Mouse (Mus musculus): ENCODE measurements around the gene Rnf10. TPM values are rescaled to one million over a fixed set of nuclear protein-coding genes. Genes with fewer than 3 reads are reported as not detected.

Rnf10 gene
- polyA plus RNA-seq, 1 experiment from 2014 or later: 75.4 TPM

GRCm38 (mm10) chr5:115222485-115222884 lies 50.2 kb downstream of the Rnf10 start:
- H3K27ac ChIP-seq (ENCODE audit: low read depth): no peak overlapping the region
- no peaks in the 10 kb centered on the region for H3K36me3 ChIP-seq (replicated peaks; ENCODE audit: insufficient read depth, low read length)
- no peaks in the 10 kb centered on the region for H3K4me1 ChIP-seq (ENCODE audit: insufficient read depth)
- no peaks in the 10 kb centered on the region for H3K9me3 ChIP-seq (ENCODE audit: low read length)
- no peaks in the 10 kb centered on the region for H3K27me3 ChIP-seq (ENCODE audit: insufficient read depth, low read length)
- DNase-seq: no peak
- H3K9ac ChIP-seq (replicated peaks): no peak overlapping the region
- no peak overlapping the region for H3K4me2 ChIP-seq (ENCODE audit: low read depth, low read length)
- TF ChIP-seq EP300 (IDR thresholded peaks at IDR 0.05; ENCODE audit: low read depth): no peak
- TF ChIP-seq CTCF (IDR thresholded peaks at IDR 0.05; ENCODE audit: low read depth): peak; percentile 46
- H3K4me3 ChIP-seq (ENCODE audit: low read depth, low read length): no peak overlapping the region
- no peak for ATAC-seq
- WGBS (ENCODE audit: insufficient replicate concordance): 63% methylated on average over 3 of the region's 3 CpGs

GRCm38 (mm10) chr5:115220931-115221640 lies 51.6 kb downstream of the Rnf10 start:
- no peaks in the 10 kb centered on the region for H3K36me3 ChIP-seq (replicated peaks; ENCODE audit: insufficient read depth, low read length)
- TF ChIP-seq EP300 (IDR thresholded peaks at IDR 0.05; ENCODE audit: low read depth): no peak
- TF ChIP-seq CTCF (IDR thresholded peaks at IDR 0.05; ENCODE audit: low read depth): no peak
- no peak overlapping the region for H3K9ac ChIP-seq (replicated peaks)
- no peak overlapping the region for H3K4me3 ChIP-seq (ENCODE audit: low read depth, low read length)
- peaks cover 7% of the 10 kb centered on the region; the same call in 1 of the 2 replicates for H3K27me3 ChIP-seq (ENCODE audit: insufficient read depth, low read length)
- no peak overlapping the region for H3K27ac ChIP-seq (ENCODE audit: low read depth)
- WGBS (ENCODE audit: insufficient replicate concordance): 43% methylated on average over 13 of the region's 13 CpGs
- DNase-seq (no peak), ATAC-seq (no peak)
- H3K4me1 ChIP-seq (ENCODE audit: insufficient read depth): no peaks in the 10 kb centered on the region
- H3K4me2 ChIP-seq (ENCODE audit: low read depth, low read length): no peak overlapping the region
- H3K9me3 ChIP-seq (ENCODE audit: low read length): no peaks in the 10 kb centered on the region

- no peak overlapping the region for H3K4me3 ChIP-seq (ENCODE audit: low read depth, low read length)
- DNase-seq (no peak), ATAC-seq (no peak)
- H3K4me1 ChIP-seq (ENCODE audit: insufficient read depth): no peaks in the 10 kb centered on the region
- H3K4me2 ChIP-seq (ENCODE audit: low read depth, low read length): no peak overlapping the region
- no peaks in the 10 kb centered on the region for H3K36me3 ChIP-seq (replicated peaks; ENCODE audit: insufficient read depth, low read length)
- H3K9me3 ChIP-seq (ENCODE audit: low read length): no peaks in the 10 kb centered on the region
- WGBS (ENCODE audit: insufficient replicate concordance): 74% methylated on average over 12 of the region's 12 CpGs
- H3K27me3 ChIP-seq (ENCODE audit: insufficient read depth, low read length): peaks cover 19% of the 10 kb centered on the region
- TF ChIP-seq CTCF (IDR thresholded peaks at IDR 0.05; ENCODE audit: low read depth) (no peak), EP300 (IDR thresholded peaks at IDR 0.05; ENCODE audit: low read depth) (no peak)
- H3K27ac ChIP-seq (ENCODE audit: low read depth): no peak overlapping the region
- no peak overlapping the region for H3K9ac ChIP-seq (replicated peaks)
Measured at GRCm38 (mm10) chr5:115217998-115218397, 54.7 kb downstream of the Rnf10 start.

- H3K27me3 ChIP-seq (ENCODE audit: insufficient read depth, low read length): peaks cover 19% of the 10 kb centered on the region
- no peak overlapping the region for H3K4me3 ChIP-seq (ENCODE audit: low read depth, low read length)
- no peak overlapping the region for H3K9ac ChIP-seq (replicated peaks)
Measured at GRCm38 (mm10) chr5:115215273-115216185, 57.2 kb downstream of the Rnf10 start.

GRCm38 (mm10) chr5:115214864-115215263 lies 57.8 kb downstream of the Rnf10 start:
- Histone ChIP-seq H3K4me3 (ENCODE audit: low read depth, low read length) (no peak overlapping the region), H3K36me3 (replicated peaks; ENCODE audit: insufficient read depth, low read length) (no peaks in the 10 kb centered on the region), H3K27ac (ENCODE audit: low read depth) (no peak overlapping the region), H3K9ac (replicated peaks) (no peak overlapping the region), H3K4me1 (ENCODE audit: insufficient read depth) (no peaks in the 10 kb centered on the region), H3K9me3 (ENCODE audit: low read length) (no peaks in the 10 kb centered on the region), H3K27me3 (ENCODE audit: insufficient read depth, low read length) (peaks cover 19% of the 10 kb centered on the region), H3K4me2 (ENCODE audit: low read depth, low read length) (no peak overlapping the region)
- TF ChIP-seq EP300 (IDR thresholded peaks at IDR 0.05; ENCODE audit: low read depth): no peak
- TF ChIP-seq CTCF (IDR thresholded peaks at IDR 0.05; ENCODE audit: low read depth): no peak
- DNase-seq (no peak), ATAC-seq (no peak)
- 2% methylated on average over 17 of the region's 17 CpGs for WGBS (ENCODE audit: insufficient replicate concordance)

More at GRCm38 (mm10) chr5:115215273-115216185, 57.2 kb downstream of the Rnf10 start:
- H3K4me1 ChIP-seq (ENCODE audit: insufficient read depth): no peaks in the 10 kb centered on the region
- no peaks in the 10 kb centered on the region for H3K9me3 ChIP-seq (ENCODE audit: low read length)
- no peak overlapping the region for H3K4me2 ChIP-seq (ENCODE audit: low read depth, low read length)
- DNase-seq (no peak), ATAC-seq (no peak)
- no peak overlapping the region for H3K27ac ChIP-seq (ENCODE audit: low read depth)
- no peaks in the 10 kb centered on the region for H3K36me3 ChIP-seq (replicated peaks; ENCODE audit: insufficient read depth, low read length)
- 28% methylated on average over 27 of the region's 27 CpGs for WGBS (ENCODE audit: insufficient replicate concordance)
- TF ChIP-seq CTCF (IDR thresholded peaks at IDR 0.05; ENCODE audit: low read depth) (no peak), EP300 (IDR thresholded peaks at IDR 0.05; ENCODE audit: low read depth) (no peak)

GRCm38 (mm10) chr5:115212861-115213260 lies 59.8 kb downstream of the Rnf10 start:
- H3K36me3 ChIP-seq (replicated peaks; ENCODE audit: insufficient read depth, low read length): no peaks in the 10 kb centered on the region
- ATAC-seq: no peak
- no peaks in the 10 kb centered on the region for H3K4me1 ChIP-seq (ENCODE audit: insufficient read depth)
- no peak for DNase-seq
- TF ChIP-seq EP300 (IDR thresholded peaks at IDR 0.05; ENCODE audit: low read depth) (no peak), CTCF (IDR thresholded peaks at IDR 0.05; ENCODE audit: low read depth) (no peak)
- H3K4me2 ChIP-seq (ENCODE audit: low read depth, low read length): no peak overlapping the region
- H3K27me3 ChIP-seq (ENCODE audit: insufficient read depth, low read length): peaks cover 19% of the 10 kb centered on the region
- H3K9me3 ChIP-seq (ENCODE audit: low read length): no peaks in the 10 kb centered on the region
- WGBS (ENCODE audit: insufficient replicate concordance): 63% methylated on average over 4 of the region's 4 CpGs
- H3K27ac ChIP-seq (ENCODE audit: low read depth): no peak overlapping the region
- no peak overlapping the region for H3K4me3 ChIP-seq (ENCODE audit: low read depth, low read length)
- H3K9ac ChIP-seq (replicated peaks): no peak overlapping the region
